Mouse (Mus musculus): ENCODE measurements around the gene Abhd16a. TPM values are rescaled to one million over a fixed set of nuclear protein-coding genes. Genes with fewer than 3 reads are reported as not detected.

Gene Abhd16a
- total RNA-seq, 2 experiments from 2014 or later: 59.1 to 65.0 TPM

- no peak for DNase-seq
Observed at GRCm38 (mm10) chr17:35083929-35084497, 5.0 kb upstream of the Abhd16a start.

GRCm38 (mm10) chr17:35085208-35085865 lies 3.7 kb upstream of the Abhd16a start, which contains the start of gene Ly6g6f:
TSS of gene Ly6g6f (minus strand) at chr17:35085610.
- no peak for DNase-seq

DNA sequence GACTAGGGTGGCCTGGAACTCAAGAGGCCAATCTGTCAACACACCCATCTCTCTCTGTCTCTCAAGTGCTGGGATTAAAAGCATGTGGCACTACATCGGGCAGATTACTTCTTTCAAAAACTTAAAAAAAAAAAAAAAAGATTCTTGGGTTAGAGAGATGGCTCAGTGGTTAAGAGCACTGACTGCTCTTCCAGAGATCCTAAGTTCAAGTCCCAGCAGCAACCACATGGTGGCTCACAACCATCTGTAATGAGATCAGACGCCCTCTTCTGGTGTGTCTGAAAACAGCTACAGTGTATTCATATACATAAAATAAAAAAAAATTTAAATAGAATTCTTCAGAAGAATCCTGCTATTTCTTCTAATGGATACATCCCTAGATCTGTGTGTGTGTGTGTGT lies 912 bp upstream of the Abhd16a start:
- DNase-seq: no peak

GRCm38 (mm10) chr17:35090166-35090932 lies 1.3 kb downstream of the Abhd16a start:
- DNase-seq: no peak

- DNase-seq: no peak
Observed at GRCm38 (mm10) chr17:35092403-35093198, 3.5 kb downstream of the Abhd16a start.

DNA sequence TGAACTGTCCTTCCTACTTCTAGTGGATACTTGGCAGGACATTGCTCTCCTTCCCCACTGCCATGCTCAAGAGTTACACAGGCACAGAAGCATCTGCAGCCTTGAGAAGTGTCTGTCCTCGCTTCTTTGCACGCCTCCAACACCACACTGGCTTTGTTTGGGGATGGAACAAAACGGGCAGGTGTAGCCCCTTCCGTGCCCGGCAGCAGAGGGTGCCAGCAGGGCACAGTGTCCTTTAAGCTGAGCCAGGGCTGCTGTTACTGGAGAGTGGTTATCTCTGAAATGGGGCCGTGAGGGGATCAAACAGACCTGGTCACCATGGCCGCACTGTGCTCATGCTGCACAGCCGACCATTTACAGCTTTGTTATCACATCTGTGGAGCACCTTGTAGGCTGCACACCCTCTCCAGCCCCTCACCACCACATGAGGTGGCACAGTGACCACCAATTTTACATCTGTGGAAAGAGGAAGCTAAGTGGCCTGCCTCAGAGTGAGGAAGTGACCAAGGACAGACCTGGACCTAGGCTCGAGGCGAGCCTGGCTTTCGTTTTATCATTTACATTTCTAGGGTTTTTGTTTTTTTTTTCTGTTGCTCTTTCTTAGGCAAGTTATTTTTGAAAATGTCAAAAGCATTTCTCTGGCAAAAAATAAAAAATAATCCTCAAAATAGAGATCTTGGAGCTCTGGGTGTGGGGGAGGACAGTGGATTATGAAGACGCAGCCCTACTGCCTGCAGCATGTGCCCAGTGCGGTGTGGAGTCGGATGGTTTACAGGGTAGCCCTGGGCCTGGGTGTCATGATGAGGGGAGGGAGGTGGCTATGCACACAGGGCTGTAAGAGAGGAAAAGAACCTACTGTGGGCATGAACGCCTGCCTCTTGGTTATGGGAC lies 5.7 kb downstream of the Abhd16a start:
- no peak for DNase-seq

GRCm38 (mm10) chr17:35096597-35096996 lies 7.5 kb downstream of the Abhd16a start:
- no peak for DNase-seq

DNA sequence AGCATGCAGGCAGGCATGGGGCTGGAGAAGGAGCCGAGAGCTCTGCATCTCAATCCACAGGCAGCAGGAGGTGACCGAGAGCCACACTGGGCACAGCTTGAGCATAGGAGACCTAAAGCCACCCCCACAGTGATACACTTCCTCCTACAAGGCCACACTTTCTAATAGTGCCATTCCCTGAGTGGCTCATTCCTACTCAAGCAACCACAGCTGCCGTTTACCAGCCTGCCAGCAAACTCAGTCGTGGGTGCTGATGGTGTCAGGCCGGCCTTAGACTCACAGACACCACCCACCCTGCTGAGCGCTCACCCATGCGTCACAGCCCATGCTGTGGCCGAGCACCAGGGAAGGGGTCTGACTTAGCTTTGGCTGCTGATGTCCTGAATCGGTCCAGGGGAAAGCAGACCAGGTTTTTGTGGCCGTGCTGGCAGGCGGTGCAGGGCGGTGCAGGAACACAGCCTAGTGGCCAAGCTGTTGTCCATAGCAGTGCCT lies 8.1 kb downstream of the Abhd16a start:
- no peak for DNase-seq

- no peak for DNase-seq
Observed at GRCm38 (mm10) chr17:35100196-35100765, 11.2 kb downstream of the Abhd16a start.

DNA sequence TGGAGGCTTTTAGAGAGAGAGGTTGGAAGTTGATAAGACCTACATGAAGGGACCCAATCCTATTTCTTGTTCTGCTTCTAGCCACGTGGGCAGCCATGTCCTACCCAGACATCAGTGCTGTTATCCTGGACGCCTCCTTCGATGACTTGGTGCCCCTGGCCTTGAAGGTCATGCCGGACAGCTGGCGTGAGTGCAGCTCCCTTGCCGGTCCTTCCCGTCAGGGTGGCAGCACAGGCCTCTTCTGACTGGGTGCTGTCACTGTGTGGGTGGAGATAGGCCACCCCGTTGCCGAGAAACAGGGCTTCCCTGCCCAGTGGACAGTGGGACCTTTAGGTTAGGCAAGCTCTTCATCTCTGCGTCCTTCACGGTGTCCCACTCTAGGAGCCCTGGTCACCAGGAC lies 12.1 kb downstream of the Abhd16a start:
- no peak for DNase-seq

GRCm38 (mm10) chr17:35102299-35102698 lies 13.2 kb downstream of the Abhd16a start:
- DNase-seq: no peak

DNA sequence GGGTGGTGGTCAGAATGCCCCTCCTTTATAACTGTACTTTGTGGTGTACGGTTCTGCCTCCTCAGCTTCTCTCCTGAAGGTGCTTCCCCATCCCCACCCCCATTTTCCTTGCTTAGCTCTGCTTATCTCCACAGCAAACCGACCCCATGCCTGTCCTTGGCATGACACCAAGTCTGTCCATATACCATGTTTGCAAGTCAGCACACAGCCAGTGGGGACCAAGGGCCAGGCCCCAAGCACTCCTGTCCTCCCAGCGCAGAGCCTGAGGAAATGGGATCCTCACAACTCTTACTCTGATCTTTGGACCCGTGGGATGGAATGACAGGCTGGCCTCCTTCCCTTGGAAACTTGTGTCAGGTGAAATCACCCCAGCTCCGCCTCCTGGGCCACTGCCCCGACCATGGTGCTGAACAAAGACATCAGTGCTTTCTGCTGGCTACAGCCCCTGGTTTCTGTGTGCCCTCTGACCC lies 14.2 kb downstream of the Abhd16a start:
- DNase-seq: no peak

DNA sequence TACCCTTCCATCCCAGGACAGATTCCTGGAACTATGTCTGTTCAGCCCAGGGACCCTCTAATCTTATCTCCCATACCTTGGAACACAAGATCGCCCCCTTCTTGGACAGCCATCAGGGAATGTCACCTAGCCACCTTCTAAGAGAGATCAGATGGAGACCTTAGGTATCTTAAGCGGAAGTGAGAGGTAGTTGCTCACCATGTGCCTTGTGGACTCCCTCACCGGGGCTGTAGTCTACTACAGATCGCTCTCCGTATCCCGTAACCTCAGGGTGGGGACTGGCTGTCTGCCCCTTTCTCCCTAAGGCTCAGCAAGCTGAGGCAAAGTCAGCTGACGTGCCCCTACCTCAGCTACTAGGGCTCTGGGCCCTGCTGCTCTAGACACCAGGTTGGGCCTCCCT lies 15.0 kb downstream of the Abhd16a start:
- no peak for DNase-seq

DNA sequence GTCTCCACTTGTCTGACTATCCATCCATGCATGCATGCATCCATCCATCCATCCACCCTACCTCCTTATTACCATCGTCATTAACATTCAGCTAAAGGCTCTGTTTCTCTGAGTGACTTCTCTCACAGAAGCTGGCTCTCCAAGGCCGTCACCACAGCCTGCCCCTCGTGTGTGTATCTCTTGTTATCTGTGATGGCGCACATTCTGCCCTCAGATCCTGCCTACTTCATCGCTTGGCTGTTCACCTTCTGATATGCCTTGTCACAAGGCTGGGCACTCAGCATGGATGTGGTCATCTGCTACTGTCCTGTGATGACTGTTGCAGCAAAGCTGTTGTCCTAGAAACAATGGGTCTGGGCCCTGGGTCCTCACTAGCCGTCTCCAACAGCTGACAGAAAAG lies 15.7 kb downstream of the Abhd16a start:
- no peak for DNase-seq

- DNase-seq: no peak
Observed at GRCm38 (mm10) chr17:35105740-35106389, 16.8 kb downstream of the Abhd16a start.

DNA sequence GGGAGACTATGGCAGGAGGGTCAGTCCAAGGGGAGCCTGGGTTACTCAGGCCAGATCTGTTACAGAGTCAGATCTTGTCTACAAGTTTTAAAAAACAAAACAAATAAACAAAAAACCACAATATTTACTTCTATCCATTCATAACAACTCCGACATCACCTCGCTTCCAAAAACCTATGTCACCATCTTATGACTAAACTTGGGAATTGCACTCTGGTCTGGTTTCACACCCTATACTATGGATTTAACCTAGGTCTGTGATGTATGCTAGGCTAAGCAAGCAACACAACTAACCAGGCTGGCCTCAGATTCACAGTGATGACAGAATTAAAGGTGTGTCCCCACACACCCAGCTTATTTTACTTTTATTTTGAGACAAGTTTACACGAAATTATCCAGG lies 17.5 kb downstream of the Abhd16a start:
- DNase-seq: no peak

DNA sequence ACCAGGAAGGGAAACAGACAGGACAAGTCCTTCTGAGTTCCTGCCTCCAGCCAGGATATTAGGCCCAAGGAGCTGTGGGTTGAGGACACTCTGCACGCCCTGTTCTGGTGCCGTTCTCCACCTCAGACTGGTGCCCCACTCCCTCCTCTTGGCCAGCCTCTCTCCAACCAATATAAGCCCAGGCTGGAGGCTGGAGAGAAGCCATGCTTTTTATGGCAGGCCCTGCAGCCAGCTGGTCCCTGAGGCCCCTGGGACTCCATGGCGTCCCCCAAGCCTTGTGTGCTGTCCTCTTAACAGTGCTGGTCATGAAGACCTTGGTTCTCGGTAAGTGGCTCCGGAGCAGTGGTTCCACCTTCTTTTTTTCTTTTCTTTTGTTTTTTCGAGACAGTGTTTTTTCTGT lies 19.0 kb downstream of the Abhd16a start, which contains the start of gene Ly6g5c:
Ly6g5c (plus strand) TSS at position 183 of the 400 bp plus-strand sequence.
- DNase-seq: no peak

GRCm38 (mm10) chr17:35111774-35112173 lies 22.7 kb downstream of the Abhd16a start:
- DNase-seq: no peak

DNA sequence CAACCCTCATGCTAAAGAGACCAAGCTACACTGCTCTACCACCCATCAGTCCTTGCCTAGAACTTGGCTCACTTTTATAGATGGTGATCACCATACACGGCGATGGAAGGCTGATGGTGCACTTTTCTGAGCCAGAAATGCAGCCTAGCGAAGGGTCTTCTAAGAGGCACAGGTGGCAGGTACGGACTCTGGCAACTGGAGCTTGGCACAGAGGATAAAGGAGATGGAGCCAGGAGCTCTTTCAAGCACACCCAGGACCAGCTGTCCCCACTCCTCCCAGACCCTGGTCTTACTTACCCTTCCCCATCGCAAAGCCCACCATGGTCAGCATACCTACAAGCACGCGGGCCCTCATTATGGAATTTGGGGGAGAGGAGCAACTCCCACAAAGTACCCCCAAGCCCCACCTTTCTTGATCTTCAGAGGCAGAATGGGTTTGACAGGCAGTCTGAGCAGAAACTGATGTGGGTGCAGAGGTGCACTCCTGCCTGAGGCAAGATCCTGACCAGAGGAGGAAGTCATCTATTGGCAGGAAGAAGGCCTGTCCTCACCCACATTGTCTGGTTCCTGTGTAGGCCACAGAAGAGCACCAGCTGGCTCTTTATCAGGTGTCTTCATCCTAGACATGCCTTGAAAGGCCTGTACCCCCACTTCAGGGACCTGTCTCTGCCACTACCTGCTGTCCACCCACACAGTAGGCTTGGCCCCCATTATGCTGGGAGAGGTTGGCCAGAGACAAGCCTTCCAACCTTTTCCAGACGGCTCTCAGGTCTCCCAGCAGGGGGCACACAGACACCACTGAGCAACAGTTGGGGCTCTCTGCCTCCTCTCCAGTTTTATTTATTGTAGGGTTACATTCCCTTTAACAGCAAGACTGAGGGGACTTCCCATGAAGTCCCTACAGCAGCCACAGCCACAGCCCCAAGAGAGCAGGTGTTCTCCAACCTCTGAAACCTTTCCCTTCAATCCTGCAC lies 26.3 kb downstream of the Abhd16a start, which contains the start of gene Ly6g5b:
Ly6g5b (minus strand) TSS at position 383 of the 974 bp plus-strand sequence.
- no peak for DNase-seq
